Mouse (Mus musculus): ENCODE results near the gene Tmem184b.
A peak's percentile ranks its signal among the peaks of the same experiment; 100 is the strongest.

The Tmem184b gene

DNA sequence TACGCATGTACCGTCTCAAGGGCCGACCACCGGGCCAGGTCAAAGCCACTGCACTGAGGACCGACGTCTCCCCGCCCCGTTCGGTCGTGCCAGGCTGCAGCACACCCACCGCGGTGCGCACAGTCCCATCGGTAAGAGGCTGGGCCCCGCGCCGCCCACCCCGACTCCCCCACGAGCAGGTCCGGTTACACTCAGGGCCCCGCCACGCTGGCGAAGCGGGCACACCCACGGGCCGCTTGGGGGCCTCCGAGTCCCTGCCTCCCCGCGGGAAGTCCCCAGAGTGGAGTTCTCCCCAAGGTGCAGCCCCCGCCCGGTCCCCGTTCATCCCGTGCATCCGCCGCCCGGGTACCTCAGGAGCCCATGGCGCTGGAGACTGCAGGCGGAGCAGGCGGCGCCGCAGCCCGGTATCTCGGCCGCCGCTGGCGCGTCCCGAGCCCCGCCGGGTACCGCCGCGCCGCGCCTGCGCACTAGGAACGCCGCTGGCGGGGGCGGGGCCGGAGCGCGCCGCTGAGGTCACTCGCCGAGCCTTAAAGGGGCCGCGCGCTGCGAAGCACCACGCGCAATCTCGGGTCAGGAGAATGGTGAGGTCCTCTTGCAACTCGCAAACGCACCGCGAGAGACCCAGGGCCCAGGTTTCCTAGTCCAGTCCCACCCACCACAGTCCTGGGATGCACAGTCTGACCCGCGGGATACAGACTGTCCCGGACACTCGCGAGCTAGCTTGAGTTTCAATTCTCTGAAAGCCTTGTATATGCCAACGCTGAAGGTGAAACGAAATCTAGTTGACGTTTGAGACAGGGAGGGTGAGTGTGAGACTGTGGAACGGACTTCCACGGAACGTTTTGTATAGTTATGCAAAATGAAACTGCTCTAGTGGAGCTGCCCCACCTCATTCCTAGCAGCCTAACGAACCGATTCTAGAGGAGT lies at the start of gene Tmem184b:
TSS of gene Tmem184b (minus strand) at position 734 of the 927 bp plus-strand sequence.
- peak; percentile 72 to 86 for DNase-seq (ENCODE audit: low spot score in 2 of 2)

DNA sequence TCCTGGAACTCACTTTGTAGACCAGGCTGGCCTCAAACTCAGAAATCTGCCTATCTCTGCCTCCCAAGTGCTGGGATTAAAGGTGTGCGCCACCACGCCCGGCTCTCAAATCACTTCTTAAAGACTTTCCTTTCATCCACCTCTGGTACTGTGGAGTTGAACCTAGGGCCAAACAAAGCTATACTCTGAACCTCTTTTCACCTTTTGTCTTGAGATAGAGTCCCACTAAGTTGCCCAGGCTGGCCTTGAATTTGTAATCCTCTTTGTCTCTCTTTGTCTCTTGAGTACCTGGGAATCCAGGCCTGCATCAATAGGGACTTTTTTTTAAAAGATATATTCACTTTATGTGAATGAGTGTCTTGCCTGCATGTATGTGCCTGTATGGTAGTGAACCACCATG lies 44.7 kb upstream of the Tmem184b start:
- DNase-seq (ENCODE audit: low spot score in 2 of 2) = no peak

DNA sequence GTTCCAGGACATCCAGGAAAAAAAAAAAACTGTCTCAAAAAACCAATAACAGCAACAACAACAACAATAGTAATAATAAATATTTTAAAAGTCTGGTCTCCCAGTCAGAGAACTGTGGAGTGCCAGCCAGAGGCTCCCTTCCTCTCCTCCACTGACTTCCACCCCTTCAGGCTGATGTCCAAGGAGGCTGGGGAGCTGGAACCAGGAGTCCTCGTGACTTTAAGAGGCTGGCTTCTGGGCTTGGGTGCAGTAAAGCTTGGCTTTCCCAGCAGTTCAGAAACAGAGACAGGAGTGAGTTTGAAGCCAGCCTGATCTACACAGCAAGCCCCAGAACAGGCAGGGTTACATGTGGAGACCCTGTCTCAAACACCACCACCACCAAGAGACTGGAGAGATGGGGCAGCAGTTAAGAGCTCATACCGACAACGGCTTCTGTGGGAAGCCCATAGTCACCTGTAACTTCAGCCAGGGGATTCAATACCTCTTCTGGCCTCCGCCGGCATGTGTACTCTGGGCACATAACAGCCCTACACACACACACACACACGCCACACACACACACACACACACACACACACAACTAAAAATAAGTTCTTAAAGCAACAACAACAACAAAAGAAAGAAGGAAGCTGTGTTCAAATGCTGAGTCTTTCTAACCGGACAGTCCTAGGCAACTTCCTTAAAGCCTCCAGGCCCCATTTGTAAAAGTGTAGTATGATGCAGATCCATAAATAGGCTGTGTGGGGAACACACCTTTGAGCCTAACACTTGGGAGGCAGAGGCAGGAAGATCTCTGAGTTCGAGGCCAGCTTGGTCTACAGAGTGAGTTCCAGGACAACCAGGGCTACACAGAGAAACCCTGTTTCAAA lies 42.7 kb upstream of the Tmem184b start:
- no peak for DNase-seq (ENCODE audit: low spot score in 2 of 2)

DNA sequence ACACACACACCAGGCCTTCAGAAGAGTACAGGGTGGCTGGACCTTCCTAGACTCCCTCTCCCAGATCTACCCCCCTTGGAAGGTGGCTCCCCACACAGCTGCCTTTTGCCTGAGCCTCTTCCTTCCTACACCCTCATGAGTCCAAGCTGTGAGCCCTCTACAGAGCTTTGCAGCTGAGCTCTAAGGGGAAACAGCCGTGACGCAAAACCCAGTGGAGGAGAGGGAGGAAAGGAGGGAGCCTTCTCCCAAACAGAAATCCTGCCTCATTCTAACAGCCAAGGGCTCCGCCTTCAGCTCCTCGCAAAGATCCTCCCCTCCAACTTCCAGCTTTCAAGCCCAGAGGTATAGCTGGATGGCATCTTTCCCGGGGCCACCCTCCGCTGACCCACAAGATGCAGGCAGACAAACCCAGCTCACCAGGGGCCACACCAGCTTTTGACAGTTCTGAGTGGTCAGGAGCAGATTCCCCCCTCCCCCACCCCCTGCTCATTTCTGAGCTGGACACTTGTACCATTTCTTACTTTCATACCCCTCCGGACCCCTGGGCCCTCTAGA lies 40.6 kb upstream of the Tmem184b start:
- no peak for DNase-seq (ENCODE audit: low spot score in 2 of 2)

DNA sequence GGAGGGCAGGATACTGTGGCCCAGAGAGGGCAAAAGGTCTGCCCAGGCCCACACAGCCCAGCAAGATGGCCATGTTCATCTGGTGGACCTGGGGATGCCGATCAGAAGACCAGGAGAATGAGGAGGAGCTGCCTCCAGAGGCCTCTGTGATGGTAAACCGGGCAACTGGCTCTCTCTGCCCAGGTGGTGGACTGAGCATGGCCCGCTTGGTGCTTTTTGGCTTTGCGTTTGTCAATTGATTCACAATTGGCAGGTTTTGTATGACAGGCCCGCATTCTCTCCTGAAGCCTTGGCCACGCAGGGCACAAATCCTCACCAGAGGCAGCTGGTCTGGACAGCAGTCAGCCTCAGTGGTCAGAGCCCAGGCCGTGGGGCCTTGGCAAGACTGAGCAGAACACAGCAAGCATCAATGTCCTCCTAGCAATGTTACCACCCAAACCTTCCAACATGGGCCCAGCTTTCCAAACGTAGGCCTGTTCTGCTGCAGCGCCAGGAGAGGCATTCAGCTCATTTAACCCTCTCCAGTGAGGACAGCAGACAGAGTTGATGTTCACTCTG lies 39.7 kb upstream of the Tmem184b start:
- no peak for DNase-seq (ENCODE audit: low spot score in 2 of 2)

DNA sequence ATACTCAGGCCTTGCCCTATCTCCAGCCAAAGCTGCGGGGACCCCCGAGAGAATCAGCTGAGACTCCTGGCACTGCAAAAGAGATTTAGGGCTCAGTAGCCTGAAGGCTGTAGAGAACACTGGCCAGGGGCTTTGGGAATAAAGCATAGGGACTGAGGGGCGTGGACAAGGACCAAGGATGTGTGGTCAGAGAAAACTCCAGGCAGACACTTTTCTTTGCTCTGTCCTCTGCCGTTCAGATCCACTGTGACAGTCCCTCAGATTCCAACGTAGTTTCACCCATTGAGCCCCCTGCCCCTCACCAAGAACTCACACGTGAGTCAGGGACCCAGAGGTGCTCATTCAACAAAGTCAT lies 38.9 kb upstream of the Tmem184b start:
- no peak for DNase-seq (ENCODE audit: low spot score in 2 of 2)

DNA sequence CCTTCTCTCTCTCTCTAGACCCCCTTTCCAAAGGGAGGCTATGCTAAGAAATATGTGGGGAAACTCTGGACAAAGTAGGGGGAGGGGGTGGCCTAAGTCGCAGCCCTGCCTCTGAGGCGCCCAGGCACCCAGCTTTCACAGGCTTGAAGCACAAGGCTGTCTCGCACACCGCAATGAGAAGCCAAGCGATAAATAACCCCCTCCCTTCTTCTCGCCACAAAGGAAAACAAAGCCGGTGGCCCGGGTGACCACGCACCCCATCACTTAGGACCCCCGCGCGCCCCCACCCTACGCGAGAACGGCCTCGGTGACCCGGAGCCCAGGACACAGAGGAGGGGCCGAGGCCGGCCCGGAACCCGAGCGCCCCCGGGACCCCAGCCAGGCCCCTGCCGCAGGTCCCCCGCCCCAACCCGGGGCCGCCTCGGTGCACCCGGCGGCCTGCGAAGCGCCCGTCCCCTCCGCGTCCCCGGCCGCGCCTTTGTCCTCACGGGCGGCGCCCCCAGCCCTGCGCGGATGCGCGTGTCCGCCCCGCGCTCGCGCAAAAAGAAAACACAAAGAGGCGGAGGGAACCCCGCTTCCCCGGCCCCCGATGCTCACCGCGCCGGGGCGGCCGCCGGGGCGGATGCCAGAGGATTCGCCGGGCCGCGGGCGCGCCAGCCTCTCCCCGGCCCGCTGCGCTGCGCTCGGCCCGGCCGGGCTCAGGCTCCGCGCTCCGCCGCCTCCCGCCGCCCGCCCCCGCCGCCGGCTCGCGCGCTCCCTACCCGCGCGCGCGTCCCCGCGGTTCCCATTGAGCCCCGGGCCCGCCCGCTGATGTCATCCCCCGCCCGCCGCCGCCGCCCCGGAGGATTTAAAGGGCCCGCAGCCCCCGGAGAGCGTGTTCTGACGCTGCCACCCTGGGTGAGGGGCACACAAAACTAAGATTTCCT lies 38.2 kb upstream of the Tmem184b start:
- DNase-seq (ENCODE audit: low spot score in 2 of 2) = peak; percentile 68 to 83

DNA sequence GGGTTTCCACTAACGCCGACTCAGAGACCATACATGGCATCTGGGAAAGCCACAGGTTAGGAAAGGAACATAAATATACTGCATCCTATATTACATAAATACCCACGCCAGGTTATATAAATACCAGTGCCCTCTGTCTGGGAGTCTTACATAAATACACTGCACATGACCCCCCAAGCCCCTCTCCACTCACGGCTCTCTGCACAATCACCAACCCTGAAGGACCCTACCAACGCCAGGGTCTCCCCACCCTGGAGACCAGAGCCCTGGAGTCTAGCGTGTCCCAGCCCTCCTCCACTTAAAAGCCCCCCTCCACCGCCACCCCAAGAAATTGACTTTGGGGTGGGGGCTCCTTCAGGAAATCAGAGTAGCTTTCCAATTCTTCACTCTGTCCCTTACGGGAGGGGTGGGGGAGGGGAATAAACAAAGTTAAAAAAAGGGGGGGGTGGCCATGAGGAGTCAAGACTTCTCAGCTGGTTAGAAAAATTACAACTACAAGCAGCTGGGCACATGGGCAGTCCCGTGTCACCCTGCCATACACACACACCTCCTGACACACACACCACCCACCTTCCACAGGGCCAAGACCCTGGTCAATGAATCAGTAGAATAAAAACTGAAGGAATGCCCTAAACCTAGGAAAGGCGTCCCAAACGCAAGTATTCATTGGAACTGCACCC lies 37.4 kb upstream of the Tmem184b start:
- DNase-seq (ENCODE audit: low spot score in 2 of 2) = no peak

DNA sequence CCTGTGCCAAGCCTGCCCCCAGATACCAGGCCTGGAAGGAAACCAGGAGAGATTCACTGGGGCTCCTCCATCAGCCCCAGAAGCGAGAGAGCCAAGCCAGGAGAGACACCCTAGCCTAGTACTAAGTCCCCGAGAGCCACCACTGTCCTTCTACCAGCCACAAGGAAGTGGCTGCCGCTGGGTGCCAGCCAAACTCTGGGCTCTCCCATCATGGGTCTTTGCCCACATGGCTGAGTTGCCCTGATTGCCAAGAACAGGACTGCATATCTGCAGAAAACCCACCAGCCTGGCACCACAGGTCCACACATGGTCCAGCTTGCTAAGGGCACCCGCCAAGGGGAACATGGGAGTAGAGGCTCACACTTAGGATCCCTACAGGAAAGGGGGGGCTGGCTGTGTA lies 36.9 kb upstream of the Tmem184b start:
- no peak for DNase-seq (ENCODE audit: low spot score in 2 of 2)

DNA sequence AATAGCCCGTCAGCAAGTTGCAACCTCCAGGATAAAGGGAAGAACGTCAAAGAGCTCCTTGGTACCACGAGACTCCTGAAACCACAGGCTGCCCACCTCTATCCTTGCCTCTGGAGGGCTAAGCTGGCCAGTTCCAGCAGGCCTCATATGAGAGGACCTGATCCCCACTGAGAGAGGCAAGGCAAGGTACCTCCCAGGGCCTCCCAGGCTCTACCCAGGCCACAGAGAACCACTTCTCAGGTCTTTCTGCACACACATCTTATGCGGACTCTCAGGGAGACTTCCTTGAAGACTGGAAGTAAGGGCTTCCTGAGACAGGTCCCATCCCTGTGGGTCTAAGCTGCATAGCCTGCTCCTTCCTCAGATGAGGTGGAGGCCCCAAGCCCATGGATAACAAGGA lies 36.0 kb upstream of the Tmem184b start:
- DNase-seq (ENCODE audit: low spot score in 2 of 2) = no peak

DNA sequence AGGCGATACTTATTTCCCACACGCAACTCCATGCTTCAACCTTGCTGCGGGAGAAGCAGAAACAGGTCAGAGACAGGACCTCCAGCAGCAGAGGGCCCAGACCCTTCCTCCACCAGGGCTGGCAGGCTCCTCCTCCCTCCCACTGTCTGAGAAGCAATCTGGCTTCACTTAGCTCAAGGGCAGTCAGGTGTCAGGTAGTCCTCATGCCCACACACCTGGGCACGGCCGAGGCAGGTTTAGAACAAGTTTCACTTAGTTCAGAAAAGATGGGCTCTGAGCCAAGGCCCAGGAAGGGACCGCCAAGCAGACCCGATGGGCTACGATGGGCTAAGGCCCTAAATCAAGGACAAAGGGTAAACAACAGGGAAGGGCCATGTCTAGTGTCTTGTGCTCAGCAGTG lies 35.4 kb upstream of the Tmem184b start:
- no peak for DNase-seq (ENCODE audit: low spot score in 2 of 2)

DNA sequence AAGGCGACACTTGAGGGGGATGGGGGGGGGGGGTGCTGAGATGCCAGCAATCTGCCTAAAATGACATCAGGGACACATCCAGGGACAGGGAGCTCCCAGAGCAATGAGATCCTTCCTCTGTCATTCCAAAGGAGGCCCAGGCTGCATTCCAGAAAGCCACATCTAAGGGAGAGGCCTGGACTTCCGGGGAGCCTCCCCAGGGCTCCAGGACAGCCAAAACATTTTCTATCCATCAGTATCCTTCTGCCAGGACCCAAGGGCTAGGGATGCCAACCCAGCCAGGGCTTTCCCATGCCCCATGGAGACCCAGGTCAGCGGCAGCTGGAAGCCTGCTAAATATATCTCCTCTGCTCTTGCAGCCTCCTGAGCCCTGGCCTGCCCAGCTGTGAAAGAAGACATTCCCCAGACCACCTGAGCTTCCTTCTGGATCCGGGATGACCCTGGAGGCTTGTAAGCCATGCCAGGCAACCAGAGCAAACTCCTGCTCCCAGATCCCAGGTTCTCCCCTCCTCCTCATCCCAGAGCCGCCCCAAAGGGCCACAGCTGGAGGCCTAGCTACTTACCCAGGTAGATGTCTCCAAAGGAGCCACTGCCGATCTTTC lies 34.9 kb upstream of the Tmem184b start:
- DNase-seq (ENCODE audit: low spot score in 2 of 2) = no peak

DNA sequence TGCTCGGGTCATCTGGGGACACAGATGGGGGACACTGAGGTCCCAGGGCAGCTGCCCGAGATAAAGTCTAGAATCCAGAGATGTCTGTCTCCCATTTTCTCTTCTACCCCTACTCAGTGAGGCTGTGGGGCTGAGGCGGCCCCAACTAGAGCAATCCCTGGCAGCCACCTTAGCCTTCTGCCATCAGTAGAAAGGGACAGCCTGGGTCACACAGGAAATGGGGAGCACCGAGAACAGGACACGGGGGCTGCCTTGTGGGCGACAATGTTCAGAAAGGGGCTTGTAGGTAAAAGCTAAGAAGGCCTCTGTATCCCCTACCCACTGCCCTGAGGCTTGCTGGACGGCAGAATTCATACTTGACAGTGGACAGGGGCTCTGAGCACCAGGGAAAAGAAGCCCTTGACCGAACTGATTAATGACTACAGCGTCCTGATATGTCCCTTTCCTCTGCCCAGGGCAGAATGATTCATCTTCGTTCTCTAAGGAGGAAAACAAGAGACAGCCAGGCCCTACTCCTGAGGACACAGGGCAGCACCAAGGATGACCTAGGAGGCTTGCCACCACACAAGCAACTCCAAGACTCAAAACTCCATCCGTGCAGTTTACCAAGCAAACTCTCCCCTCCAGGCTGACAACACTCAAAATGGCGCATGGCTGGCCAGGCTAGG lies 34.3 kb upstream of the Tmem184b start:
- DNase-seq (ENCODE audit: low spot score in 2 of 2) = no peak

DNA sequence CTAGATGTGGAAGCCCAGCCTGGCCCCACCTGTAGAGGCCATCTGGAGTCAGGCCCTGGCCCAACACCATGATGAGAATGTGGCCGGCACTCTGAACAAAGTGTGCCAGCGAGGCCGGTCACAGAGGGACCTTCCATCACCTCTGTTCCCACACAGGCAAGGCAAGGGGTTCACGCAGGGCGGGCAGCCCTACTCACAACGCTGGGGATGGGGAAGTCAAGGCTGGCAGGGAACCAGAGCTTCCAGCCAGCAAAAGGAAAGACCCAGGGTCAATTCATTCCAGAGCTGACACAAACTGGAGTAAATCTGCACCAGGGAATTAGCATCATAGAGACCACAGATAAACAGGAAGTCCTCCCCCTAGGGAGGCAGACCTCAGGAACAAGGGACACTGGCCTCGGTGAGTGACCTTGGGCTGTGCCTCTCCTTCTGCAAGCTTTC lies 33.1 kb upstream of the Tmem184b start:
- no peak for DNase-seq (ENCODE audit: low spot score in 2 of 2)

DNA sequence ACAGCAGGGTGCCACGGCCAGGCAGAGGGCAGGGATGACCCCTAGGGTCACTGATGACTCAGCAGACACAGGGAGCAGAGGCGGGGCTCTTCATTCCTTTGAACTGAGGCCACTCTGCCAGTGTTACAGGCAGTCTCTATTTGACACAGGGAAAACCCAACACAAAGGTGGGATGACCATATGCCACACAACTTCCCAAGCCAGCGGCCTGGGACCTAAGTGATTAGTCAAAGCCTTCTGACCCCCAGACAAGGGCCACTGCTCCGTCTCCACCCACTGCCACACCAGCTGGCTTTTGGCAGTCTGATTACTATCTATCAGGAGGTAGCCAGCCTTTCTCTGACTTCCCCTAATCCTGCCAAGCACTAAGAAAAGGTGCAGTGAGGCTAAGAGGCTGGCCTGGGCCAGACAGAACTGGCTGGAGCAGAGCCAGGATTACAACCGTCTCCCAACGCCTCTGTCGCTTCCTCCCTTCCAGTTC lies 31.9 kb upstream of the Tmem184b start:
- no peak for DNase-seq (ENCODE audit: low spot score in 2 of 2)

DNA sequence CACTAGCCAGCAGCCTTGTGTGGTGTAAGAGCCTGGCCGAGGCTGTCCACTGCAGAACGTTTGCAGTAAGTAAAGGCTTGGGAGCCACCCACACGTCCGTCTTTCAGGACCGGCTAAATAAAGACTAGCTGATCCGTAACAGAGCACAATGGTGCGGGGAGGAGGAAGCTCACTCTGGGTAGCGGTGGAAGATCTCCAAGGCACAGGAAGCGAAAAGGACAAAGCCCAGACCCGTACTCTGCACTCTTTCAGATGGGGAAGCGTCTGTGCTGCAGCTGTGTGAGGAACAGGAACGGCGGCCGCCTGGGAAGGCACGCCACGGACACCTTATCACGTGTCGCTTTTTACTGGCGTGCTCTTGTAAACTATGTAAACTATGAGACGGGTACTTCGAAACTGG lies 29.5 kb upstream of the Tmem184b start:
- DNase-seq (ENCODE audit: low spot score in 2 of 2) = no peak

DNA sequence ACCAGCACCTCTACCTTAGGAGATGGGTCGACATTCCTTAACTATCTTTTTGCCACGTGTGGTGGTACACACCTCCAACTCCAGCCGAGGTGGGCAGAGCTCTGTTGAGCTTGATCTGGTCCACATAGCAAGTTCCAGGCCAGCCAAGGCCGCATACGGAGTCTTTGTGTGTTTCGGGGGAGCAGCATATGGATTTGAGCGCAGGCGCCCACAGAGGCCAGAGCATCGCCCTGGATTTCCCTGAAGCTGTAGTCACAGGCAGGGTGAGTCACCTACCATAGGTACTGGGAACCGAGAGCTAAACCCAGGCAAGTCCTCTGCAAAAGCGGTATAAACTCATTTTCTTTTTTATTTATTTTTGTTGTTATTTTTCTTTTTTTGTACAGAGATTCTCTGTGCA lies 29.0 kb upstream of the Tmem184b start:
- no peak for DNase-seq (ENCODE audit: low spot score in 2 of 2)

DNA sequence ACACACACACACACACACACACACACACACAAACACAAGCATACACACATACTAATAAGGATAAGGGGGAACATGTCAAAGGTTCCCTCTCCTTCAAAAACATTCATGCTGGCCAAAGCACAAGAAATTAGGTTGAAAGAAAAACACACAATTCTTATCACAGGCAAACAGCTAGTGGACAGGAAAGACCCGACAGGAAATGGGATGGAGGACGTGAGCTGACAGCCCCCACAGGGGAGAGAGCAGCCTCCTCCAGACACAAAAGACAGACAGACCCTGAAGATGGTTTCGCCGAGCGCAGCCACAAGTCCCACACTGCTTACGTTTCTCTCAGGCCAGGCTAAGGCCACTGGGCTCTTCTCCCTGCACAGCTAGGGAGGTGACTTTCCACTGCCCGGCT lies 28.6 kb upstream of the Tmem184b start:
- DNase-seq (ENCODE audit: low spot score in 2 of 2) = no peak

DNA sequence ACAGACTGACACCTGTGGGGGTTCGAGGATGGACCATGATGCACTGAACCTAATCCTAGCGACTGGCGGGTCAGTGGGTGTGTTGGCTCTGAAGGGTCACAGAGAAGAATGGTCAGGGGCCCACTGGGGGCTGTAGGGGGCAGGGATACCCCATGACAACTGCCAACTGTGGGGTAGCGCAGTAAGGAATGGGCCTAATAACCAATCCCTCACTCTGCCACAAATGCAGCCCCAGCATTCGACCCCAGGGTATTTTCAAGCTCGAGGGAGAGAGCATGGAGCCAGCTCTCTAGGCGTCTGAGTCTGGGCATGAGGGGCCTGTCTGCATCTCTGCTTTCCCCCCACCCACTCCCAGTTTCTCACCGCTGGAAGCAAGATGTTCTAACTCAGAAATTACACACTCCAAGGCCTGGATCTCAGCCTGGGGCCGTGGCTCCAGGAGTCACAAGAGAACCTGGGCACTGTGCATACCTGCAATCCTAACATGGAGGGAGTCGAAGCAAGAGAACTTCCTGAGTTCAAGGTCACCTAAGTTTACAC lies 27.2 kb upstream of the Tmem184b start:
- no peak for DNase-seq (ENCODE audit: low spot score in 2 of 2)

Measured in thymus, postnatal 10 days (tissue).